Mouse (Mus musculus): ENCODE results near the gene Pnldc1. TPM values are rescaled to one million over a fixed set of nuclear protein-coding genes. Genes with fewer than 3 reads are reported as not detected.

The Pnldc1 gene
- polyA plus RNA-seq, 1 experiment from 2014 or later: 1.0 TPM

DNA sequence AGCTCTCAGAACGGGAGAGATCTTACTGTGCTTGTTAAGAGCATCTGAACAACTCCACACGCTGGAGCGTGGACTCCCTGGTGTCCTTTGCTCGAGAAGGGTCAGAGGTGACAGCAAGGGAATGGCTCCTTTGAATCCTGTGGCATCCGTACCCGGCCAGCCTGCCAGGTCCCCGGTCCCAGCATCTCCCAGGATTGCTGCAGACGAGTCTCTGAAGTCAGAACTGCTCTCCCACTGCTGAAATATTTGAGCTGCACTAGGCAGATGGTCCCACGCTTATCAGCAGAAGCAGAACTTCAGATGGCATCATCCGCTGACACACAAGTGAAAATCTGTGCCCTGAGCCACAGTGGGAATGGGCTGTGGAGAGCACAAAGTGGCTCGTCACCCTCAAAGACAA is 58.3 kb downstream of the Pnldc1 start:
- H3K9ac ChIP-seq (replicated peaks): no peak overlapping the region
- WGBS: 76% methylated on average over 11 of the region's 11 CpGs
- no peak overlapping the region for H3K4me2 ChIP-seq
- H3K4me1 ChIP-seq: no peaks in the 10 kb centered on the region; the same call in 1 of the 2 replicates
- H3K4me3 ChIP-seq (replicated peaks): no peak overlapping the region
- no peaks in the 10 kb centered on the region for H3K27me3 ChIP-seq (replicated peaks)
- H3K27ac ChIP-seq (replicated peaks): no peak overlapping the region
- no peaks in the 10 kb centered on the region for H3K36me3 ChIP-seq
- H3K9me3 ChIP-seq (replicated peaks): no peaks in the 10 kb centered on the region
- ATAC-seq (ENCODE audit: low FRiP score): no peak

GRCm38 (mm10) chr17:12849778-12850382 is 60.1 kb downstream of the Pnldc1 start:
- Histone ChIP-seq H3K9me3 (replicated peaks) (no peaks in the 10 kb centered on the region), H3K9ac (replicated peaks) (no peak overlapping the region), H3K4me3 (replicated peaks) (no peak overlapping the region), H3K4me1 (no peaks in the 10 kb centered on the region; the same call in 1 of the 2 replicates), H3K27ac (replicated peaks) (no peak overlapping the region), H3K36me3 (no peaks in the 10 kb centered on the region), H3K4me2 (no peak overlapping the region), H3K27me3 (replicated peaks) (no peaks in the 10 kb centered on the region)
- ATAC-seq (ENCODE audit: low FRiP score): no peak
- WGBS: 82% methylated on average over 8 of the region's 8 CpGs

GRCm38 (mm10) chr17:12847736-12848135 is 62.3 kb downstream of the Pnldc1 start:
- Histone ChIP-seq H3K9ac (replicated peaks) (no peak overlapping the region), H3K4me2 (no peak overlapping the region), H3K4me1 (no peaks in the 10 kb centered on the region; the same call in 1 of the 2 replicates), H3K36me3 (no peaks in the 10 kb centered on the region), H3K9me3 (replicated peaks) (no peaks in the 10 kb centered on the region), H3K4me3 (replicated peaks) (no peak overlapping the region), H3K27ac (replicated peaks) (no peak overlapping the region), H3K27me3 (replicated peaks) (no peaks in the 10 kb centered on the region)
- ATAC-seq (ENCODE audit: low FRiP score): no peak
- WGBS: 74% methylated on average over 4 of the region's 4 CpGs

DNA sequence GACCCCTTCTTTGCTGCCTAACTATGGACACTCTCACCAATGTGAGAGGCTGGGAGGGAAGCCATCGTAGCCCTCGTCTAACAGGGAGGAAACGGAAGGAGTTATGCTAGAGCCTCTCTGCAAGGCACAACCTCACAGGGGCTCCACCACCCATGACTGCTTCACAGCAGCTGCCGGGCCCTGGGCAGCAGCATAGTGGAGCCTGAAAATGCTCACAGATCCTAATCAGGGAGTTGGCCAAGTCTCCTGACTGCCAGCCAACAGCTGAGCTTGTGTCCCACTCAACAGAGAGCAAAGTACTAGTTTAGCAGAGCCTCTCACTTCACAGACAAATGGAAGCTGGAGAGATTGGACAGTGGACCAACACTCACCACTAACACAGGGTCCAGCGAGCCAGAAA is 63.6 kb downstream of the Pnldc1 start:
- Histone ChIP-seq H3K4me1 (no peaks in the 10 kb centered on the region; the same call in 1 of the 2 replicates), H3K36me3 (no peaks in the 10 kb centered on the region), H3K9me3 (replicated peaks) (no peaks in the 10 kb centered on the region), H3K9ac (replicated peaks) (no peak overlapping the region), H3K4me3 (replicated peaks) (no peak overlapping the region), H3K27me3 (replicated peaks) (no peaks in the 10 kb centered on the region), H3K27ac (replicated peaks) (no peak overlapping the region), H3K4me2 (no peak overlapping the region)
- 76% methylated on average over 5 of the region's 5 CpGs for WGBS
- ATAC-seq (ENCODE audit: low FRiP score): no peak

DNA sequence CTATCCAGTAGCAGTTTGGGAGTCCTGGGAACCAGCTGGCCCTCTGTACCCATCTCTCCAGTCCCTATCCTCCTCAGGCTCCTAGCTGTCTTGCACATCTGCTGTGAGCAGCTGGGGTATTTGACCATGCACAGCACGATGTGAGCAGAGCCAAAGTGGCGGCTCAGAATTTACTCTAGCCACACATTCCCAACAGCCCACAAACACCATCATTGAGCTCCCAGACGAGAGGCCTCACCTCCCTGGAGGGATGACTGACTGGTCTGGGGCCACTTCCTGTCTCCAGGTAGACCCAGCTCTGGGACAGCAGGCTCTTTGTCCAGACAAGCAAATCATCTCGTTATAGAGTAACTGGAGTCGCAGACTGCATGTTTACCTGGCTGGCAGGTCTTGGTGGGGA is 64.2 kb downstream of the Pnldc1 start:
- Histone ChIP-seq H3K27ac (replicated peaks) (no peak overlapping the region; the same call in 1 of the 2 replicates), H3K4me2 (no peak overlapping the region), H3K27me3 (replicated peaks) (no peaks in the 10 kb centered on the region), H3K36me3 (no peaks in the 10 kb centered on the region), H3K9ac (replicated peaks) (no peak overlapping the region), H3K4me1 (no peaks in the 10 kb centered on the region; the same call in 1 of the 2 replicates), H3K4me3 (replicated peaks) (no peak overlapping the region), H3K9me3 (replicated peaks) (no peaks in the 10 kb centered on the region)
- ATAC-seq (ENCODE audit: low FRiP score): no peak
- 49% methylated on average over 5 of the region's 5 CpGs for WGBS

- H3K4me1 ChIP-seq: peaks cover 2% of the 10 kb centered on the region
- ATAC-seq (ENCODE audit: low FRiP score): no peak
- 86% methylated on average over 4 of the region's 4 CpGs for WGBS
Observed at GRCm38 (mm10) chr17:12844540-12844939, 65.5 kb downstream of the Pnldc1 start.

DNA sequence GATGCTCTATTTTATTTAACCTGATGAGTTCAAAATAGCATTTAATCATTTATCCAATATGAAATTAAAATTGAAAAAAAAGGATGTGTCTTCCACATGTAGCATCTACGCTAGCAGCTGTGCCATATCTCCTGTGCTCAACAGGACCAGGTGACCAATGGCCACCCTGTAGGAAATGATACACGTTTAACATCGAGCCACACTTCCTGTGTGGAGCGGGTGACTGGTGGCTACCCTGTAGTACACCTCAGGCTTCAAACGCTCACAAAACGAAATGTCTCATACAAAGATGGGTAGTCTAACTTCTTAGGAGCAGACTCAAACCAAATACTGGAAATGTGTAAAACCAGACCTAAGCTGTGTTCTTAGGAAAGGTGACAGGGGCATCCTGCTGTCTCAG is 66.2 kb downstream of the Pnldc1 start:
- Histone ChIP-seq H3K4me1 (peaks cover 2% of the 10 kb centered on the region), H3K27me3 (replicated peaks) (no peaks in the 10 kb centered on the region), H3K9ac (replicated peaks) (no peak overlapping the region), H3K9me3 (replicated peaks) (no peaks in the 10 kb centered on the region), H3K27ac (replicated peaks) (no peak overlapping the region), H3K4me2 (no peak overlapping the region), H3K36me3 (no peaks in the 10 kb centered on the region), H3K4me3 (replicated peaks) (no peak overlapping the region)
- 89% methylated on average over 6 of the region's 6 CpGs for WGBS
- ATAC-seq (ENCODE audit: low FRiP score): no peak

More at GRCm38 (mm10) chr17:12844540-12844939, 65.5 kb downstream of the Pnldc1 start:
- Histone ChIP-seq H3K9ac (replicated peaks) (no peak overlapping the region), H3K27me3 (replicated peaks) (no peaks in the 10 kb centered on the region), H3K4me3 (replicated peaks) (no peak overlapping the region), H3K9me3 (replicated peaks) (no peaks in the 10 kb centered on the region), H3K36me3 (no peaks in the 10 kb centered on the region), H3K27ac (replicated peaks) (no peak overlapping the region), H3K4me2 (no peak overlapping the region)

- Histone ChIP-seq H3K4me1 (peaks cover 2% of the 10 kb centered on the region; the same call in 1 of the 2 replicates), H3K4me3 (replicated peaks) (no peak overlapping the region), H3K9ac (replicated peaks) (no peak overlapping the region), H3K36me3 (no peaks in the 10 kb centered on the region), H3K27ac (replicated peaks) (no peak overlapping the region), H3K4me2 (no peak overlapping the region), H3K27me3 (replicated peaks) (no peaks in the 10 kb centered on the region), H3K9me3 (replicated peaks) (no peaks in the 10 kb centered on the region)
- ATAC-seq (ENCODE audit: low FRiP score): no peak
- WGBS: 64% methylated on average over 10 of the region's 10 CpGs
Observed at GRCm38 (mm10) chr17:12839475-12840267, 70.4 kb downstream of the Pnldc1 start.

Small RNA genes within 50 kb of the gene (microRNA-seq; reads per million reads assigned to microRNA genes)
- not detected for gene Gm24085

Other genes with a start within 250 kb of the Pnldc1 start
- gene Slc22a1, start 234.4 kb downstream of the Pnldc1 start, polyA plus RNA-seq (2015; fragmentation: Nextera tagmentation; extraction: Ambion mirVana): not detected in 2 replicates
- gene Igf2r, start 140.6 kb downstream of the Pnldc1 start, polyA plus RNA-seq (2015; fragmentation: Nextera tagmentation; extraction: Ambion mirVana): 10.1 and 12.6 TPM in 2 replicates
- gene Mas1, start 42.1 kb downstream of the Pnldc1 start, polyA plus RNA-seq (2015; fragmentation: Nextera tagmentation; extraction: Ambion mirVana): 0.44 and 0.52 TPM in 2 replicates
- not detected in 2 replicates for gene Mrgprh, start 34.2 kb downstream of the Pnldc1 start, polyA plus RNA-seq (2015; fragmentation: Nextera tagmentation; extraction: Ambion mirVana)
- gene Tcp1, start 5.5 kb upstream of the Pnldc1 start, polyA plus RNA-seq (2015; fragmentation: Nextera tagmentation; extraction: Ambion mirVana): 348 and 362 TPM in 2 replicates
- 136 and 146 TPM in 2 replicates for gene Mrpl18, start 6.1 kb upstream of the Pnldc1 start, polyA plus RNA-seq (2015; fragmentation: Nextera tagmentation; extraction: Ambion mirVana)
- gene Acat3, start 30.4 kb upstream of the Pnldc1 start, polyA plus RNA-seq (2015; fragmentation: Nextera tagmentation; extraction: Ambion mirVana): 1.1 and 1.2 TPM in 2 replicates
- gene Acat2, start 50.5 kb upstream of the Pnldc1 start, polyA plus RNA-seq (2015; fragmentation: Nextera tagmentation; extraction: Ambion mirVana): 299 and 347 TPM in 2 replicates
- 111 and 113 TPM in 2 replicates for gene Wtap, start 83.9 kb upstream of the Pnldc1 start, polyA plus RNA-seq (2015; fragmentation: Nextera tagmentation; extraction: Ambion mirVana)
- gene Sod2, start 96.6 kb upstream of the Pnldc1 start, polyA plus RNA-seq (2015; fragmentation: Nextera tagmentation; extraction: Ambion mirVana): 132 and 141 TPM in 2 replicates
- gene Gpr31b, start 142.1 kb upstream of the Pnldc1 start, polyA plus RNA-seq (2015; fragmentation: Nextera tagmentation; extraction: Ambion mirVana): 0.20 TPM in 1 of 2 replicates, not detected in the other
- gene Tcp10b, start 150.9 kb upstream of the Pnldc1 start, polyA plus RNA-seq (2015; fragmentation: Nextera tagmentation; extraction: Ambion mirVana): 0.19 and 0.23 TPM in 2 replicates
- gene Unc93a, start 221.6 kb upstream of the Pnldc1 start, polyA plus RNA-seq (2015; fragmentation: Nextera tagmentation; extraction: Ambion mirVana): not detected in 2 replicates